Mouse (Mus musculus) heart, postnatal 0 days (tissue): ENCODE results near the gene Hormad1.

Experiments
- CTCF ChIP-seq: IDR thresholded peaks from 2 replicates; pipeline ENCODE4 v1.5.1; 2016; ENCODE audit warnings: antibody characterized with exemption, control low read depth, low read depth
- EP300 ChIP-seq: IDR thresholded peaks from 2 replicates; pipeline ENCODE4 v1.6.1; 2016; ENCODE audit warnings: antibody characterized with exemption, low read depth

GRCm38 (mm10) chr3:95618511-95618910 is 59.0 kb downstream of the Hormad1 start:
- TF ChIP-seq CTCF (no peak), EP300 (no peak)
